ENCODE assay signal across 7 mouse cellular contexts in the genomic region with DNA sequence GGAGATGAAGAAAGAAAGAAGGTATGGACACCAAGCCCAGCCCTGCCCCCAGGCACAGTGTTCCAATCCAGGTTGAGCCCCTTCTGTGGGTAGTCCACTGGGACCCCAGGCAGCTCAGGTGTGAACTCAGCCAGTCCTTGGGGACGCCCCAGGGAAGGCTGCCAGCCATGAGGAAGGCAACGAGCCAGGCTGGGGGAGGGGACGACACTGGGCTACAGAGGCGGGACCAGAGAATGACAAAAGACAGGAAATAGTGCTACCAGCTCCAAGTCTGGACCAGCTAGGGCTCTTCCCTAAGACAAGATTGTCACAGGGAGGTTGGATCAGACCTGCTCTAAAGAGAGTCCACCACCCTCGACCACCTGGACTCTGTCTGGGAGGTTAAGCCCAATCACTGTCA. TPM values are rescaled to one million over a fixed set of nuclear protein-coding genes. Genes with fewer than 3 reads are reported as not detected.
A peak's percentile ranks its signal among the peaks of the same experiment; 100 is the strongest.
DNase-seq lines count a peak whose midpoint lies in the region; ATAC-seq and TF ChIP-seq lines count a peak whose summit lies in the region.

No protein-coding gene starts in this region.

- no peaks in the 10 kb centered on the region for H3K79me2 ChIP-seq in MEL (ENCODE audit: control insufficient read depth, insufficient read depth, low read length, poor library complexity)

- no peaks in the 10 kb centered on the region for H3K27me3 ChIP-seq in MEL (ENCODE audit: control insufficient read depth in 1 of 2, insufficient read depth in 2 of 2, low read length in 2 of 2)
- no peaks in the 10 kb centered on the region for H3K27me3 ChIP-seq in forebrain, embryonic 12.5 days
- peaks cover 87% of the 10 kb centered on the region for H3K27me3 ChIP-seq in megakaryocyte, embryonic 14.5 days (replicated peaks)

- H3K4me2 ChIP-seq in forebrain, embryonic 12.5 days, result peak overlapping the region; percentile 92

- 13% methylated on average over 5 of the region's 5 CpGs for WGBS in forebrain, embryonic 12.5 days

- H3K4me1 ChIP-seq in MEL (ENCODE audit: control insufficient read depth in 1 of 2, insufficient read depth in 2 of 2, low read length in 2 of 2), result peaks cover 4 to 16% of the 10 kb centered on the region in 2 experiments; a peak in 3 of 4 replicates
- H3K4me1 ChIP-seq in forebrain, embryonic 12.5 days, result peaks cover 93% of the 10 kb centered on the region
- peaks cover 99% of the 10 kb centered on the region for H3K4me1 ChIP-seq in megakaryocyte, embryonic 14.5 days

- TF ChIP-seq EP300 in MEL (IDR thresholded peaks at IDR 0.05; ENCODE audit: low read depth in 1 of 2, low read length in 2 of 2), result no peak

- no peak for TF ChIP-seq POLR2A in MEL (IDR thresholded peaks at IDR 0.05; ENCODE audit: control insufficient read depth in 1 of 2, insufficient read depth in 1 of 2, low read depth in 1 of 2, low read length in 2 of 2, poor library complexity in 1 of 2)

- no peak overlapping the region for H3K4me3 ChIP-seq in MEL (ENCODE audit: control insufficient read depth in 1 of 2, insufficient read depth in 1 of 2, low read depth in 2 of 2, low read length in 2 of 2)
- H3K4me3 ChIP-seq in forebrain, embryonic 12.5 days (replicated peaks), result peak overlapping the region; percentile 11; the same call in 1 of the 2 replicates
- peak overlapping the region; percentile 81 for H3K4me3 ChIP-seq in megakaryocyte, embryonic 14.5 days (replicated peaks)

- no peak for ATAC-seq in forebrain, embryonic 12.5 days (ENCODE audit: low FRiP score)

- no peak for TF ChIP-seq RAD21 in MEL (IDR thresholded peaks at IDR 0.05; ENCODE audit: low read depth, low read length)

- peak overlapping the region; percentile 37 for H3K9ac ChIP-seq in MEL (ENCODE audit: control insufficient read depth, low read depth, low read length, poor library complexity, severe bottlenecking)
- H3K9ac ChIP-seq in forebrain, embryonic 12.5 days, result peak overlapping the region; percentile 42

- TF ChIP-seq CTCF in MEL (IDR thresholded peaks at IDR 0.05 in 2 of 3, conservative IDR thresholded peaks at IDR 0.05 in 1 of 3; ENCODE audit: control insufficient read depth in 1 of 3, insufficient read depth in 1 of 3, low read depth in 2 of 3, low read length in 3 of 3, poor library complexity in 1 of 3, severe bottlenecking in 1 of 3), result no peak

- no peak overlapping the region for H3K27ac ChIP-seq in MEL (ENCODE audit: control insufficient read depth, low read depth, low read length)
- peak overlapping the region; percentile 58 for H3K27ac ChIP-seq in forebrain, embryonic 12.5 days

- peak; percentile 48 for DNase-seq in MEL (ENCODE audit: low read depth, low spot score)
- peak; percentile 94 for DNase-seq in adrenal gland, postnatal 14 days
- peak; percentile 96 for DNase-seq in heart, postnatal 4 days
- peak; percentile 71 to 76 for DNase-seq in layer of hippocampus, postnatal 14 days (ENCODE audit: low spot score in 2 of 2)
- DNase-seq in spleen, postnatal 36 days (ENCODE audit: low spot score in 2 of 2), result peak; percentile 63 to 71

- H3K36me3 ChIP-seq in MEL (ENCODE audit: control insufficient read depth in 1 of 2, insufficient read depth in 2 of 2, low read length in 2 of 2), result peaks cover 0 to 11% of the 10 kb centered on the region in 2 experiments; a peak in 2 of 4 replicates
- H3K36me3 ChIP-seq in forebrain, embryonic 12.5 days (replicated peaks), result 0 out of 2 replicates have a peak, but pooled peaks cover 2% of the 10 kb centered on the region
- no peaks in the 10 kb centered on the region for H3K36me3 ChIP-seq in megakaryocyte, embryonic 14.5 days (replicated peaks; ENCODE audit: low read length)

- no peaks in the 10 kb centered on the region for H3K9me3 ChIP-seq in MEL (replicated peaks; ENCODE audit: insufficient read depth, low read length)
- H3K9me3 ChIP-seq in forebrain, embryonic 12.5 days, result no peaks in the 10 kb centered on the region
- H3K9me3 ChIP-seq in megakaryocyte, embryonic 14.5 days, result no peaks in the 10 kb centered on the region

TF ChIP-seq in MEL, 35 proteins besides CTCF, POLR2A, EP300 and RAD21:
- TF ChIP-seq USF1 (IDR thresholded peaks at IDR 0.05; ENCODE audit: low read depth, low read length) (no peak), MAX (IDR thresholded peaks at IDR 0.05; ENCODE audit: low read length) (no peak), RCOR1 (IDR thresholded peaks at IDR 0.05; ENCODE audit: low read depth, low read length) (no peak), HCFC1 (IDR thresholded peaks at IDR 0.05; ENCODE audit: low read depth, low read length) (no peak), GATA1 (IDR thresholded peaks at IDR 0.05; ENCODE audit: low read depth, low read length) (no peak), MYC (IDR thresholded peaks at IDR 0.05; ENCODE audit: low read depth, low read length) (no peak), BHLHE40 (IDR thresholded peaks at IDR 0.05; ENCODE audit: borderline replicate concordance, low read depth, low read length) (no peak), ELF1 (IDR thresholded peaks at IDR 0.05; ENCODE audit: low read depth, low read length) (no peak), ZMIZ1 (IDR thresholded peaks at IDR 0.05; ENCODE audit: low read depth, low read length) (no peak), TBP (IDR thresholded peaks at IDR 0.05; ENCODE audit: low read depth, low read length) (no peak), SIN3A (IDR thresholded peaks at IDR 0.05; ENCODE audit: low read length) (no peak), KAT2A (conservative IDR thresholded peaks at IDR 0.05; ENCODE audit: low read depth, low read length) (no peak), ZC3H11A (IDR thresholded peaks at IDR 0.05; ENCODE audit: low read depth, low read length) (no peak), CHD2 (IDR thresholded peaks at IDR 0.05; ENCODE audit: low read length) (no peak)

RNA-seq across cellular contexts. Expression of gene Plxnb2, which starts 3.5 kb away (rescaled TPM):
- 0.10 and 0.19 TPM in 2 replicates for total RNA-seq in MEL (2012; rRNA removed)
- under 1 TPM in 1 of 2 experiments, not detected in 1; 0.17 TPM for polyA plus RNA-seq in MEL (2012; ENCODE audit: insufficient read depth in 1 of 2, insufficient read length in 2 of 2, low read depth in 1 of 2, low replicate concordance in 2 of 2, missing spikeins in 1 of 2)
- 83.2 and 110 TPM in 2 replicates for total RNA-seq in adrenal gland, postnatal 14 days (2021)
- 174 and 182 TPM in 2 replicates for polyA plus RNA-seq in forebrain, embryonic 12.5 days (2016; fragmentation: Nextera tagmentation; extraction: Ambion mirVana)
- total RNA-seq in heart, postnatal 4 days (2021), result 100 to 1,000 TPM; 132 to 137 TPM
- 10 to 100 TPM; 60.1 to 74.0 TPM for total RNA-seq in layer of hippocampus, postnatal 14 days (2021)
- 71.6 and 100 TPM in 2 replicates for polyA plus RNA-seq in megakaryocyte, embryonic 14.5 days (2012; ENCODE audit: insufficient read depth, low replicate concordance)

RNA-seq across cellular contexts. Expression of gene Dennd6b, which starts 19.2 kb away (rescaled TPM):
- 4.6 and 6.1 TPM in 2 replicates for total RNA-seq in MEL (2012; rRNA removed)
- polyA plus RNA-seq in MEL (2012; ENCODE audit: insufficient read depth in 1 of 2, insufficient read length in 2 of 2, low read depth in 1 of 2, low replicate concordance in 2 of 2, missing spikeins in 1 of 2), result 10 to 100 TPM in 1 of 2 experiments, not detected in 1; 11.4 TPM
- 5.0 and 6.2 TPM in 2 replicates for total RNA-seq in adrenal gland, postnatal 14 days (2021)
- 38.8 and 44.0 TPM in 2 replicates for polyA plus RNA-seq in forebrain, embryonic 12.5 days (2016; fragmentation: Nextera tagmentation; extraction: Ambion mirVana)
- total RNA-seq in heart, postnatal 4 days (2021), result 10 to 100 TPM in 1 of 2 experiments, 1 to 10 TPM in 1; 8.7 to 10.3 TPM
- 10 to 100 TPM; 29.9 to 35.5 TPM for total RNA-seq in layer of hippocampus, postnatal 14 days (2021)
- 3.6 and 10.0 TPM in 2 replicates for polyA plus RNA-seq in megakaryocyte, embryonic 14.5 days (2012; ENCODE audit: insufficient read depth, low replicate concordance)

RNA-seq across cellular contexts. Expression of gene Mapk11, which starts 27.7 kb away (rescaled TPM):
- total RNA-seq in MEL (2012; rRNA removed), result 0.04 and 0.16 TPM in 2 replicates
- under 1 TPM in 1 of 2 experiments, not detected in 1; 0.04 TPM for polyA plus RNA-seq in MEL (2012; ENCODE audit: insufficient read depth in 1 of 2, insufficient read length in 2 of 2, low read depth in 1 of 2, low replicate concordance in 2 of 2, missing spikeins in 1 of 2)
- 5.3 and 6.4 TPM in 2 replicates for total RNA-seq in adrenal gland, postnatal 14 days (2021)
- polyA plus RNA-seq in forebrain, embryonic 12.5 days (2016; fragmentation: Nextera tagmentation; extraction: Ambion mirVana), result 46.9 and 47.4 TPM in 2 replicates
- total RNA-seq in heart, postnatal 4 days (2021), result 1 to 10 TPM; 4.1 to 5.4 TPM
- total RNA-seq in layer of hippocampus, postnatal 14 days (2021), result 10 to 100 TPM; 23.2 to 24.9 TPM
- polyA plus RNA-seq in megakaryocyte, embryonic 14.5 days (2012; ENCODE audit: insufficient read depth, low replicate concordance), result 0.29 TPM in 1 of 2 replicates, not detected in the other

RNA-seq across cellular contexts. Expression of gene Ppp6r2, which starts 34.2 kb away (rescaled TPM):
- total RNA-seq in MEL (2012; rRNA removed), result 13.5 and 15.5 TPM in 2 replicates
- 10 to 100 TPM in 1 of 2 experiments, not detected in 1; 23.2 TPM for polyA plus RNA-seq in MEL (2012; ENCODE audit: insufficient read depth in 1 of 2, insufficient read length in 2 of 2, low read depth in 1 of 2, low replicate concordance in 2 of 2, missing spikeins in 1 of 2)
- total RNA-seq in adrenal gland, postnatal 14 days (2021), result 41.1 and 52.4 TPM in 2 replicates
- 47.1 and 57.2 TPM in 2 replicates for polyA plus RNA-seq in forebrain, embryonic 12.5 days (2016; fragmentation: Nextera tagmentation; extraction: Ambion mirVana)
- total RNA-seq in heart, postnatal 4 days (2021), result 10 to 100 TPM; 51.4 to 54.7 TPM
- total RNA-seq in layer of hippocampus, postnatal 14 days (2021), result 100 to 1,000 TPM; 157 to 167 TPM
- 20.7 and 31.2 TPM in 2 replicates for polyA plus RNA-seq in megakaryocyte, embryonic 14.5 days (2012; ENCODE audit: insufficient read depth, low replicate concordance)

RNA-seq across cellular contexts. Expression of gene Mapk12, which starts 36.6 kb away (rescaled TPM):
- 0.10 TPM in 1 of 2 replicates, not detected in the other for total RNA-seq in MEL (2012; rRNA removed)
- under 1 TPM in 1 of 2 experiments, not detected in 1; 0.18 TPM for polyA plus RNA-seq in MEL (2012; ENCODE audit: insufficient read depth in 1 of 2, insufficient read length in 2 of 2, low read depth in 1 of 2, low replicate concordance in 2 of 2, missing spikeins in 1 of 2)
- total RNA-seq in adrenal gland, postnatal 14 days (2021), result 8.6 and 9.6 TPM in 2 replicates
- polyA plus RNA-seq in forebrain, embryonic 12.5 days (2016; fragmentation: Nextera tagmentation; extraction: Ambion mirVana), result 14.2 and 16.7 TPM in 2 replicates
- 10 to 100 TPM; 28.8 to 28.9 TPM for total RNA-seq in heart, postnatal 4 days (2021)
- 1 to 10 TPM; 3.5 to 5.4 TPM for total RNA-seq in layer of hippocampus, postnatal 14 days (2021)
- not detected in 2 replicates for polyA plus RNA-seq in megakaryocyte, embryonic 14.5 days (2012; ENCODE audit: insufficient read depth, low replicate concordance)

Comparison
In these comparisons a context has a peak if more than half of its experiments do, and no peak if none do; other contexts are left out.
1. H3K4me3 ChIP-seq: peak in forebrain, embryonic 12.5 days (single experiment) and megakaryocyte, embryonic 14.5 days (single experiment); none in MEL (0 of 2).
2. RNA of gene Plxnb2, which starts 3.5 kb away (total RNA-seq): 132 to 137 TPM in heart, postnatal 4 days, 83.2 to 110 TPM in adrenal gland, postnatal 14 days and 60.1 to 74.0 TPM in layer of hippocampus, postnatal 14 days; 0.10 to 0.19 TPM in MEL; every median in the first group is over 10 times any median in the second.
3. Peak in every context shown above with its lines, with median percentiles within 50 percentile points of each other: DNase-seq.